Mouse (Mus musculus): ENCODE data around the gene Atad3a. TPM values are rescaled to one million over a fixed set of nuclear protein-coding genes. Genes with fewer than 3 reads are reported as not detected.

Atad3a gene
- polyA plus RNA-seq, 1 experiment from 2014 or later = 88.9 TPM

GRCm38 (mm10) chr4:155788300-155788699, 27.4 kb upstream of the Atad3a start:
- Histone ChIP-seq H3K9me3 (replicated peaks) (no peaks in the 10 kb centered on the region), H3K4me1 (replicated peaks) (peaks cover 18% of the 10 kb centered on the region), H3K36me3 (no peaks in the 10 kb centered on the region), H3K9ac (no peak overlapping the region), H3K27me3 (no peaks in the 10 kb centered on the region), H3K4me2 (no peak overlapping the region), H3K27ac (no peak overlapping the region), H3K4me3 (no peak overlapping the region)
- 55% methylated on average over 3 of the region's 3 CpGs for WGBS
- ATAC-seq (replicated peaks; ENCODE audit: insufficient number of reproducible peaks, insufficient read depth, low FRiP score, low read depth) = no peak

- WGBS = 49% methylated on average over 5 of the region's 5 CpGs
- no peaks in the 10 kb centered on the region for H3K36me3 ChIP-seq
- H3K9ac ChIP-seq = peak within 1 kb of the TSS; percentile 75; the same call in 1 of the 2 replicates
- H3K4me3 ChIP-seq = peak within 1 kb of the TSS; percentile 65
- no peak for ATAC-seq (replicated peaks; ENCODE audit: insufficient number of reproducible peaks, insufficient read depth, low FRiP score, low read depth)
- H3K4me1 ChIP-seq (replicated peaks) = peaks cover 23% of the 10 kb centered on the region
- H3K27me3 ChIP-seq = no peaks in the 10 kb centered on the region
- peak within 1 kb of the TSS; percentile 91 for H3K4me2 ChIP-seq
- peak within 1 kb of the TSS; percentile 89 for H3K27ac ChIP-seq
- H3K9me3 ChIP-seq (replicated peaks) = no peaks in the 10 kb centered on the region
These were observed 24.9 kb upstream of the Atad3a start, which contains the start of gene Tmem88b for GRCm38 (mm10) chr4:155785819-155786218. Gene Tmem88b, minus strand, starts transcription at chr4:155785874.

DNA sequence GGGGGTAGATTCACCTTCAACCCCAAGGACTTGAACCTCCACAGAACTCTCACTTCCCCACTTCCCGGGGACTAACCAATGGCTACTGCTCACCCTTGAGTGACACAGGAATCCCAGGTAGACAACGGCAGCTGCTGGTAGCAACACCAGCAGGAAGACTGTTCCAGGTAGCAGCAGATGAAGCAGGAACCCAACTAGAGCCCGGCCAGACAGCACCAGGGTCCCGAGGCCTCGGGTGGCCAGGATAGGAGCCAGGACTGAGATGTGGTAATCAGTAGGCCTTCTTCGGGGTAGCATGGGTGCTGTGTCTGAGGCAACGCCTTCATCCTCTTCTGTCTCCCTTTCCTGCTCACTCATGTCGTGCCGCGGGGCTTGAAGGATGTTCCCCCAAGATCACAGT, 24.4 kb upstream of the Atad3a start:
- Histone ChIP-seq H3K4me2 (peak overlapping the region; percentile 31), H3K4me1 (replicated peaks) (peaks cover 27% of the 10 kb centered on the region), H3K27ac (peak overlapping the region; percentile 24; the same call in 1 of the 2 replicates), H3K9ac (0 out of 2 replicates have a peak overlapping the region, but pooled peaks have one; percentile 9), H3K4me3 (peak overlapping the region; percentile 24), H3K36me3 (no peaks in the 10 kb centered on the region), H3K9me3 (replicated peaks) (no peaks in the 10 kb centered on the region), H3K27me3 (no peaks in the 10 kb centered on the region)
- WGBS = 67% methylated on average over 10 of the region's 10 CpGs
- no peak for ATAC-seq (replicated peaks; ENCODE audit: insufficient number of reproducible peaks, insufficient read depth, low FRiP score, low read depth)

DNA sequence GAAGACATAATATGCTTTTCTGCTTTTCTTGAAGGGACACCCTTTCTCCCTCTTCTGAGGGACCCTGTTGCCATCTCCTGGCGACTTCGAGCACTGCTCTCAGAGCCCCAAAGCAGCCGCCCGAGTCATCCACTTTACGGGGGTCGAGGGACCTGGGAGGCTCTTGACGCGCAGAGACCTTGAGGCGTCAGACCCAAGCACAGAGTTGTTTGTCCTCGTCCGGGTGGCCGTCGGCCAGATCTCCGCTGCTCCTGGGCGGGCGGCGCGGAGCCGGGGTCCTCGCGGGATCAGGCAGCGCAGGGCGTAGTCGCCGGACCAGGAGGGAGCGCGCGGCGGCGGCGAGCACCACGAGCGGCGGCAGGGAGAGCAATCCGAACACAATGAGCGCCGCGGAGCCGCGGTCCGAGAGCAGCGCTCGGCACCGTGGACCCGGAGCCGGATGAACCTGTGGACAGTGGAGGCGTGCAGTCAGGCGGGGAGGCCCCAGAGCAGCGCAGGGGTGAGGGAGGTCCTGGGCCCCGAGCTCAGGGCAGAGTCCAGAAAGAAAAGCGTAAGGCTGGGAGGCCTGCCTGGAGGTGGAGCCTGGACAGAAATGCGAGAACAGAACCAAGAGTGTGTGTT, 23.3 kb upstream of the Atad3a start:
- H3K27me3 ChIP-seq = no peaks in the 10 kb centered on the region
- peaks cover 32% of the 10 kb centered on the region for H3K4me1 ChIP-seq (replicated peaks)
- H3K9me3 ChIP-seq (replicated peaks) = no peaks in the 10 kb centered on the region
- H3K4me3 ChIP-seq = peak overlapping the region; percentile 65
- H3K4me2 ChIP-seq = peak overlapping the region; percentile 91
- peak overlapping the region; percentile 89 for H3K27ac ChIP-seq
- under 1% methylated on average over 52 of the region's 52 CpGs for WGBS
- H3K36me3 ChIP-seq = no peaks in the 10 kb centered on the region
- H3K9ac ChIP-seq = peak overlapping the region; percentile 75
- ATAC-seq (replicated peaks; ENCODE audit: insufficient number of reproducible peaks, insufficient read depth, low FRiP score, low read depth) = peak; percentile 69

DNA sequence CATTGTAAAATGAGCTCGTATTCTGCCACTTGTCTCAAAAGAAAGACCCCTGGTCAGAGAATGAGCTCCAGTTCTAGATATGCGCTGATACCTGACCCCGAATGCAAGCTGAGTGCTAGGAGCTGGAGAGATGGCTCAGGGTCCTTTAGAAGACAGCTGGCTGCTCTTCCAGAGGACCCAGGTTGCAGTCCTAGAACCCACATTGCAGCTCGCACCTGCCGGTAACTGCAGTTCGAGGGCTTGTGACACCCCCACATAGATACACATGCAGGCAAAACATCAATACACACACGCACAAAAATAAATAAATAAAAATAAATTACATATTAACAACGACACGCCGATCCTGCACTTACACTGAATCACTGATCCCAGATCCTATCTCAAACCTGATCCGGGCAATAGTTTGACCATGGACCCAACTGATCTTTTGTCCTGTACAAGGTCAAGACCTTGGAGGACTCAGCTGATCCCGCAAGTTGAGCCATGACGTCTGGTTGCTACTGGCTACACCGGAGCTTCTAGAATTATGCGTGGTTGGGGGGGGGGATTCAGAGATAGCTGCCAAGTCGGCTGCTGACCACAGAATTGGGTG, 22.7 kb upstream of the Atad3a start:
- Histone ChIP-seq H3K36me3 (no peaks in the 10 kb centered on the region), H3K27me3 (no peaks in the 10 kb centered on the region), H3K4me2 (peak overlapping the region; percentile 91), H3K4me3 (peak overlapping the region; percentile 65), H3K9me3 (replicated peaks) (no peaks in the 10 kb centered on the region), H3K27ac (peak overlapping the region; percentile 89), H3K4me1 (replicated peaks) (peaks cover 36% of the 10 kb centered on the region), H3K9ac (peak overlapping the region; percentile 75)
- peak; percentile 13; the same call in 1 of the 2 replicates for ATAC-seq (replicated peaks; ENCODE audit: insufficient number of reproducible peaks, insufficient read depth, low FRiP score, low read depth)
- WGBS = 29% methylated on average over 16 of the region's 16 CpGs

DNA sequence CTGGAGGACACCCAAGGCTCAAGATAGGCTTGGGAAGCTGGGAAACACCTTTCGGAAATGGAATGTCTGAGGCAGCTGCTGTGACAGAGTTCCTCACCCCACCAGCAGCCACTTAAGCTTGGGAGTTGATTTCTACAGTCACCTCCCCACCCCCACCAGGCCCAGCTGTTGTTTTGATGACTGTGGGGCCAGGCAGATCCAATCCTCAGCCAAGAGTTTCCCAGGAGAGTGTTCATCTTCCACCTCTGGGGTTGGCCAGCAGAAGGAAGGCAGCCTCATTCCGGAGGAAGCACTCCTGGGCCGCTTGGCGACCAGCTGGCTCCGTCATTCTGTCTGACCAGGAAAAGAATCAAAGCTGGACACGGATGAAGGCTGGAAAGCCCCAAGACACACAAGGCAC, 20.0 kb upstream of the Atad3a start:
- Histone ChIP-seq H3K36me3 (no peaks in the 10 kb centered on the region), H3K4me3 (no peak overlapping the region), H3K4me1 (replicated peaks) (peaks cover 54% of the 10 kb centered on the region), H3K9ac (no peak overlapping the region), H3K4me2 (no peak overlapping the region), H3K9me3 (replicated peaks) (no peaks in the 10 kb centered on the region), H3K27ac (peak overlapping the region; percentile 50), H3K27me3 (no peaks in the 10 kb centered on the region)
- no peak for ATAC-seq (replicated peaks; ENCODE audit: insufficient number of reproducible peaks, insufficient read depth, low FRiP score, low read depth)
- WGBS = 29% methylated on average over 6 of the region's 6 CpGs

- H3K4me1 ChIP-seq (replicated peaks) = peaks cover 57% of the 10 kb centered on the region
- WGBS = 86% methylated on average over 4 of the region's 4 CpGs
- no peaks in the 10 kb centered on the region for H3K36me3 ChIP-seq
- H3K9me3 ChIP-seq (replicated peaks) = no peaks in the 10 kb centered on the region
- no peak overlapping the region for H3K27ac ChIP-seq
- H3K9ac ChIP-seq = no peak overlapping the region
- no peak for ATAC-seq (replicated peaks; ENCODE audit: insufficient number of reproducible peaks, insufficient read depth, low FRiP score, low read depth)
- H3K27me3 ChIP-seq = no peaks in the 10 kb centered on the region
- H3K4me2 ChIP-seq = no peak overlapping the region
- H3K4me3 ChIP-seq = no peak overlapping the region
These were observed 18.6 kb upstream of the Atad3a start for GRCm38 (mm10) chr4:155779498-155779897.

GRCm38 (mm10) chr4:155777816-155778215, 16.9 kb upstream of the Atad3a start:
- H3K9me3 ChIP-seq (replicated peaks) = no peaks in the 10 kb centered on the region
- H3K9ac ChIP-seq = no peak overlapping the region
- ATAC-seq (replicated peaks; ENCODE audit: insufficient number of reproducible peaks, insufficient read depth, low FRiP score, low read depth) = no peak
- no peaks in the 10 kb centered on the region for H3K36me3 ChIP-seq
- H3K4me2 ChIP-seq = no peak overlapping the region
- 52% methylated on average over 2 of the region's 2 CpGs for whole genome bisulfite sequencing
- H3K4me1 ChIP-seq (replicated peaks) = peaks cover 60% of the 10 kb centered on the region
- peak overlapping the region; percentile 47 for H3K27ac ChIP-seq
- no peak overlapping the region for H3K4me3 ChIP-seq
- H3K27me3 ChIP-seq = peaks cover 9% of the 10 kb centered on the region

DNA sequence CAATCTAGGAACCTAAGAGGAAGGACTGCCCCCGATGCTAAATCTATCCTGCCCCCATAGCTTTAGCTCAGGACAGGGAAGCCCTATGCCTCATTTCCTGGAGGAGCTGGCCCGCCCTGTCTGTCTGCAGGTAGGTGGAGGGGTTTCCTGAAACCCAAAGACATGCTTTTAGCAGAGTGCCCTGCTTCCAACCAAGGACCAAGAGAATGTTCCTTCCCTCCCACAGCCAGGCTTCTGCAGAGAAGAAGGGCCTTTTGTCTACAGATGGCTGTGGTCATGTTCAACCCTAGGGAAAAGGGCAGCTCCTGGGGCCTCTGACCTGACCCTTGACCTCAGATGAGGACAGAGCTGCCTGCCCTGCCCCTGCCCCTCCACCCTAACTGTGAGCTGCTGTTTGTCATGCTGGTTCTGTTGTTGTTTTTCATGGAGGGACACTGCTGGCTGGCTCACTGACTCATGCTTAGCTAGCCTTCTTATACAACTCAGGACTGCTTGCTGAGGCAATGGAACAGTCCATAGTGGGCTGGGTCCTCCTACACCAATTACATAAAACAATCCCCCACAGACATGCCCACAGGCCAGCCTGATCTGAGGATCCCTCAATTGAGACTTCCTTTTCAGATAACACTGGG, 15.9 kb upstream of the Atad3a start:
- WGBS = 42% methylated on average over 2 of the region's 2 CpGs
- H3K9ac ChIP-seq = no peak overlapping the region
- no peak overlapping the region for H3K4me3 ChIP-seq
- H3K27ac ChIP-seq = peak overlapping the region; percentile 69
- no peak for ATAC-seq (replicated peaks; ENCODE audit: insufficient number of reproducible peaks, insufficient read depth, low FRiP score, low read depth)
- H3K4me1 ChIP-seq (replicated peaks) = peaks cover 60% of the 10 kb centered on the region
- no peak overlapping the region for H3K4me2 ChIP-seq
- no peaks in the 10 kb centered on the region for H3K36me3 ChIP-seq
- peaks cover 19% of the 10 kb centered on the region for H3K27me3 ChIP-seq
- no peaks in the 10 kb centered on the region for H3K9me3 ChIP-seq (replicated peaks)

- H3K4me1 ChIP-seq (replicated peaks) = peaks cover 57% of the 10 kb centered on the region
- WGBS = 52% methylated on average over 3 of the region's 3 CpGs
- H3K27ac ChIP-seq = peak overlapping the region; percentile 65
These were observed 15.0 kb upstream of the Atad3a start for GRCm38 (mm10) chr4:155775855-155776254.

DNA sequence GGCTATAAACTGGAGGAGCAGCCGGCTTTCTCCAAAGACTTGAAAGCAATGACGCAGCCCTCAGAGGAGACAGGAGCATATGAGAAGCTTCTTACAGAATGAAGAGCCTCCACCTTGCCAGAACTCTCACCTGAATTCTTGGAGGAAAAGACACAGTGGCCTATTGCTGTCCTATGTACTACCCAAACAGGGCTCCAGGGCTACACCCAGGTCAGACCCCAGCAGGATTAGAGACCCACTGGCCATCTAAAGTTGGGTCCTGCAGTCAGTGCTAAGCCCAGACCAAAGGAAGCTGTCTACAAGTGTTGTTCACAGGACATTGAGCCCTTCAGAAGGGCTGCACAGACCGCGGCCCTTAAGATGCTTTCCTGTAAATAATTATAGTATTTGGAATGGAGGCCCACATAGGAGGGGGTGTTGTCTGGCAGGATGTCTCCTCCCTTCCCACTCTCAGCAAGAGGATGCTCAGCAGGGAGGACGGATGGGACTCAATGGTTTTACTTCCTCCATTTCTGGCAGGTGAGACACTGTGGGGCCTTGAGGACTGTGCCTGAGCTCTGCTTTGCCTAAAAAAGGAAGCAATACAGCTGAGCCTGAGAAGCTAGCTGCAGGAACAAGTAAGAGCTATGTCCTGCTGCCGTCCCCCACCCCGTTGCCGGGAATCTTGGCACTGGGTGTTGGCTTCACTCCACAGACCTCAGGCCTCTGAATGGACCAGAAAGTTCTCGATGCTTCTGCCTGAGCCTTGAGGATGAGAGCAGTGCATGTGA, 14.3 kb upstream of the Atad3a start:
- Histone ChIP-seq H3K27ac (peak overlapping the region; percentile 65), H3K4me1 (replicated peaks) (peaks cover 59% of the 10 kb centered on the region), H3K9me3 (replicated peaks) (no peaks in the 10 kb centered on the region), H3K9ac (peak overlapping the region; percentile 41; the same call in 1 of the 2 replicates), H3K27me3 (peaks cover 33% of the 10 kb centered on the region), H3K4me3 (peak overlapping the region; percentile 47), H3K36me3 (no peaks in the 10 kb centered on the region), H3K4me2 (peak overlapping the region; percentile 81)
- peak; percentile 18; the same call in 1 of the 2 replicates for ATAC-seq (replicated peaks; ENCODE audit: insufficient number of reproducible peaks, insufficient read depth, low FRiP score, low read depth)
- WGBS = 28% methylated on average over 9 of the region's 9 CpGs

More at GRCm38 (mm10) chr4:155775855-155776254, 15.0 kb upstream of the Atad3a start:
- no peak overlapping the region for H3K4me3 ChIP-seq
- no peaks in the 10 kb centered on the region for H3K9me3 ChIP-seq (replicated peaks)
- H3K4me2 ChIP-seq = no peak overlapping the region
- H3K27me3 ChIP-seq = peaks cover 29% of the 10 kb centered on the region
- no peaks in the 10 kb centered on the region for H3K36me3 ChIP-seq
- no peak for ATAC-seq (replicated peaks; ENCODE audit: insufficient number of reproducible peaks, insufficient read depth, low FRiP score, low read depth)
- H3K9ac ChIP-seq = no peak overlapping the region

All from heart, embryonic 15.5 days (tissue).